Mouse (Mus musculus) neutrophil, adult 5-6 weeks (primary cell): Measurements from ENCODE around the gene Fbln1. TPM values are rescaled to one million over a fixed set of nuclear protein-coding genes. Genes with fewer than 3 reads are reported as not detected.

Experiments used
- ATAC-seq: fragments of 151-379, 151-347 bp; 2 replicates; pipeline ENCODE4 v1.8.0; 2017; ENCODE audit warnings: mild to moderate bottlenecking, moderate TSS enrichment; ENCODE audit not compliant: insufficient number of reproducible peaks, poor library complexity, low FRiP score, severe bottlenecking; ENCODE audit errors: extremely low read depth
- total RNA-seq: library from RNA; stranded (forward); fragments of 200-1000 nt; gene quantifications from 2 replicates; pipeline ENCODE4 v1.2.3, GENCODE M21; 2017

The Fbln1 gene
- not detected in 2 replicates for total RNA-seq

DNA sequence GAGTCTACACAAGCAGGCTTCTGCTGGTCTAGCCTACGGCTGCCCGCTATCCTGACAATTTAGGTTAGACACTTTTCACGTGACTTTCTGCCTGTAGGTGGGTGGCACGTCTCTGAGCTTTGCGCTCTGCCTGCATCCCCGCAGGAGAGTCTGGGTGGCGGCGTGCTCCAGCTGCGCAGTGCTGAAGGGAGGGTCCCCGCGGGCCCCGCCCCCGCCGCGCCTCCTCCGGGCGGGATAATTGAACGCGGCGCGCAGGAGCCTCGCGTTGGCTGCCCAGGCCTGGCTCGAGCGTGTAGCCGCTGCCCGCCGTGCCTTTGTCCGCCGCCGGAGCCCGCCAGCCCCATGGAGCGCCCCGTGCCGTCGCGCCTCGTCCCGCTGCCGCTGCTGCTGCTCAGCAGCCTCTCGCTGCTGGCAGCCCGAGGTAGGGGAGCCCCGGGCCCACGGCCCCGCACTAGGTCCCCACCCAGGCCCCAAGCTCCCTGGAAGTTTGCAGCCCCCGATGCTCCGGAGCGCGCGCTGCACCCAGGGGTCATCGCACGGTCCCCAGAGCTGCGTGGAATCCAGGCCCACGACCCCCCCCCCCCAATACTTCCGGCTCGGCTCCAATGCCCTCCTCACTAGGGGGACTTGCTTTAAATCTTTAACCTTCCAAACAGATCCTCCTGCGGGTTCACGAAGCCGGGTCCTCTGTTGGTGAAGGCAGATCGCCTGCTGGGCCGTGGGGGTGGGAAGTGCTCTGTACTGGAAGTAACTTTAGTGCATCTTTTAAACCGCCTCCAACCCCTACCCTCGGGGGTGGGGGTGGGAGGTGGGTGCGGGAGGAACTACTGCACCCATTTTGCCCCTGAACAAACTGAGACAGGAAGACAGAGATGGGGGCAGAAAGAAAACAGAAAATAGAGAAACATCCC is at the start of gene Fbln1:
Gene Fbln1 (plus strand): TSS at position 158 of the 911 bp plus-strand sequence.
- no peak for ATAC-seq

DNA sequence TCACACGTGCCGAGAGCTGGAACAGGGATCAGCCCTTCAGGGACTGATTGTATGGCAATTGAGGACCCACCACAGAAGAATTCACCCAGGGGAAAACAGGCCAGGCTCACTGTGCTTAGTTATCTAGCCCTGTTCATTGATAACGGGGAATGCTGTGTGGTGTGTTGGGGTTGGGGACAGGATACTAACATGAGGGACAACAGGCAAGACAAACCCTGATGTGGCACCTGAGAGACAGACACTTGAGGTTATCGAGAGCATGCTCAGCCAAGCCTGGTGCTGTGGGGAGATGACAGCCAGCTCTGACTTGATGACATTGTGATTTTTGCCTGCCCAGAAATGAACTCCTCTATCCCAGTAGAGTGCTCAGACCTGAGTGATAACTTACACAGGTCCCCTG is 49.6 kb upstream of the Fbln1 start:
- no peak for ATAC-seq

DNA sequence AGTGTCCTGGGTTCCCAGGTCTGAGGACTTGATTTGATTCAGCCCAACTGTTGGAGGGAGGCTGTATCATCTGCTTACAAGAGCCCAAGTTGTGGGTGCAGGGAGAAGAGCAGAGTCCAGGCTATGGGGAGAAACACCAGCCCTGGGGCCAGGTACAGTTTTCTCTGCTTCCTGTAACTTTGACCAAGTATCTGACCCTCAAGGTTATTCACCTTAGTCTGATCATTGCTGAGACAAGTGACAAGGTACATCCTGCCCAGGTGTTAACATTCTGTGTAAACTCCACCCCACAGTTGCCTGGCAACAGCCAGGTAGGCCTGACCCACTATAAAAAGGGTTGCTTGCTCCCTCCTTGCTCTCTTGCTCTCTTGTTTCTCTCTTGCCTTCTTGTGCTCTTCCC is 44.3 kb upstream of the Fbln1 start:
- ATAC-seq: no peak

GRCm38 (mm10) chr15:85162693-85163663 is 42.8 kb upstream of the Fbln1 start:
- ATAC-seq: no peak

GRCm38 (mm10) chr15:85166433-85166933 is 39.3 kb upstream of the Fbln1 start:
- no peak for ATAC-seq

DNA sequence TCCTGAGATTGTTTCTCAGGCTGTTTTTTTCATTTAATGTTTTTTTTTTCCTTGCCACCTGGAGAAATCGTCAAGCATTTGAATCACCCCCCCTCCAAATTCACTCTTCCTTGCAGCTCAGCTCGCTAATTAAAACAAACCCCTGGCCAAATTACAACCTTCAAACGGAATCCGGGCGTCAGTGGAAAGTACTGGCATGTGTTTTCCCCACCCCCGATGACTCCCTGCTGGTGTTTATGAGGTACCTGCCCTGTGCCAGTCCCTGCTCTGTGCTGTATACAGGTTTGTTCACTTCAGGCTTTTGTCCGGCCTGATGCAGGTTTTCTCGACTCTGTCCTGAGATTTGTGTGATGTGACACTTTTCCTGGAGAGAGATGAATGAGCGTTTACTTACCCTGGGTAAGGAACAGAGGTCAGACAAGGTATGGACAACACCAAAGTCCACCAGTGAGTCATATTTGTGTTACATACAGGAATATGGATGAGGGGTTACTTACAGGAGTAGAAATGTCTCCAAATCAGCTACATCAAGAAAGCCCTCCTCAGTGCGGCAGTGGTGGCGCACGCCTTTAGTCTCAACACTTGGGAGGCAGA is 38.6 kb upstream of the Fbln1 start:
- ATAC-seq: no peak

DNA sequence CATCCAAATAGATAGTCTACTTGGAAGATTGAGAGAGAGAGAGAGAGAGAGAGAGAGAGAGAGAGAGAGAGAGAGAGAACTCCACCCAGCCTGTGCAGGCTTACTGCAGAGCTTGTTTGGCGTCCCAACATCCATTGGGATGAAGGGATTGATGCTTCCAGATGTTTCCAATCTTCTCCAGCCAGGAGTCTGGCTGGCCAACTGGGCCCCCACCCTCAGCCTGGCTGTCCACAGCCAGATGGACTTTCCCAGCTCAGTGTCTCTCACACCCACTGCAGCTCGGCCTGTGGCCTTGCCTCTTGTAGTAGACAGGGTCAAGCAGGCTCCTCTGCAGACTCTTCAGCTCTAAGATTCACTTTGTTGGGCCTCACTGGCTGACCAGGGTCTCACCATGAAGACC is 33.7 kb upstream of the Fbln1 start:
- ATAC-seq: no peak

DNA sequence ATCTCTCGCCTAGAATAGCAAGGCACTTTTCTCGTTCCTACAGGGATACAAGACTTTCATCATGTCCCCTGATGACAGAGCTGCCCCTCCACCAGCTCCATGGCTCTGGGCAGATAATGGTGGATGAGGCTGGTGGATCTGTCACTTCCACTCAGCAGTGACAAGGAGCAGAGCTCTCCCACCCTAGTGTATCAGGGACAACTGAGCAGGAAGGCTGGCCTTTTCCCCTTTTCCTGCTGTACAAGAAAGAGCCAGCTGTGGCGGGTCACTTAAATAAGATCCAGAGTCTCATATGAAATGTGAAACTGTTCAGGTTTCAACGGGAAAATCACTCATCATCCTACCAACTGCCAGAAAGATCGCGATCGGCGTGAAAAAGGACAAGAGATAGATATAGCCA is 32.3 kb upstream of the Fbln1 start:
- ATAC-seq: no peak

DNA sequence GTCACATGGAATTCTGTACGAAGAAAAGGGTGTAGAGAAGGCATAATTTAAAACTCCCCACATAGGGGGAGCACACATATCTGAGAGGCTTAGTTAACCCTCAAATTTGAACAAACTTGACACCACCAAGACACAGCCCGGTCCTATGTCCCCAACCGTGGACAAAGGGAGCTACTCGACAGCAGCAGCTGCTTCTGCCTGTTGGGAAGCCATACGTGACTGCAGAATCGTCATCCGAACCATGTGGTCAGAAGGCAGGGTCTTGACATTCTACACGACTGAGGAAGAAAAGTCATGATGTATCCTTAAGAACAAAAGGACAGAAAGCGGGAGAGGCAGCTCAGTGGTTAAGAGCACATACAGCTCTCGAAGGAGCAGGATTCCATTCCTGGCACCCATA is 31.7 kb upstream of the Fbln1 start:
- ATAC-seq: no peak

DNA sequence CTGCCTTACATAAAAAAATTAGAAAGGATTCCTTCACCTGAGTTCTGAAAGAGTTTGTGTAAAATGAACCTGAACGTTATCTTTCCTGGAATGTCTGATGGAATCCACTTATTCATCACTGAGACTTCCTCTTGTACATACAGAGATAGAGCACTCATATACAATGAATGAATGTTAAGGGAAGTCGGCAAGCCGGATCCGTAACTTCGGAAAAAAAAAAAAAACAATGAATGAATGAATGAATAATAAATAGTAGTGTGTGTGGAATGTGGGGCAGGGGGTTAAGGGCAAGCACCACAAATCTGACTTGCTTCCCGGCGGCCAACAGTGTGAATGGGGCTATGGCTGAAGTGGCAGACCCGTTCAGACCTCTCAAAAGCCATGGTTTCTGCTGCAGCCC is 28.2 kb upstream of the Fbln1 start:
- ATAC-seq: peak; percentile 56

DNA sequence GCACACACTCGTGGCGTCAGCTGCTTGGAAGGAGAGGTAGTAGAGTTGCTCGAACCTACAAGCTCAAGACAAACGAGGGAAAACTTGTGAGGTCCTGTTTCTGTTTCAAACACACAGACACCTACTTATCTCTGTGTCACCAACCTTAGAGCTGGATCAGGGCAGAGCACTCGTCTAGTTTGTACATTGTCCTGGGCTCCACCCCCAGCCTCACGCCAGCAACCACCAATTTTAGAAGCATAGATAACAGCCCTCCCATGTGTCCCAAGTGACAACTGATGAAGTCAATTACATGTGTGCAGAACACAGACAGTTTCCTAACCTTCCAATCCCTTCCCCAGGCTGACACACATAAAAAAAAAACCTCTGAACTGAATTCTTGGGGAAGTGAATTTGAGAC is 27.6 kb upstream of the Fbln1 start:
- no peak for ATAC-seq

GRCm38 (mm10) chr15:85179528-85180180 is 26.1 kb upstream of the Fbln1 start:
- ATAC-seq: no peak

GRCm38 (mm10) chr15:85180368-85180767 is 25.4 kb upstream of the Fbln1 start:
- no peak for ATAC-seq

GRCm38 (mm10) chr15:85182063-85182462 is 23.7 kb upstream of the Fbln1 start:
- no peak for ATAC-seq

DNA sequence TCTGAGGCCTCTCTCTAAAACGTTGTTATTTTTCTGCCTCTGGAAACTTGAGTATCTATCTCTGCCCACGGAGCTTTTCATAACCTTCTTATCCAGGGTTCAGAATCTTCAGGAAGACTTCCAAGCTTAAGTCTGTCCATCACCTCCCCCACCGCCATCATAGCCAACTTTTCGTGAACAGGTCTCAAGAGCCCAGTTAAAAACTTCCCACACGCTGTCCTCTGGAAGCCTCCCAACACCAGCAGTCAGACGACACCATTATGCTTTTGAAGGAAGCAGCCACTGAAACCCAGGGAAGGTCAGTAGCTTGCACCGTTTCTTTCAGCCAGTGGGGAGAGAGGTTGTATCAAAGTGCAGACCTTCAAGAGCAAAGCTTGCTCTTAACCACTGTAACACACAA is 18.8 kb upstream of the Fbln1 start:
- ATAC-seq: no peak

GRCm38 (mm10) chr15:85188167-85188778 is 17.5 kb upstream of the Fbln1 start:
- ATAC-seq: no peak

GRCm38 (mm10) chr15:85200446-85201289 is 5.1 kb upstream of the Fbln1 start:
- no peak for ATAC-seq
